Mouse (Mus musculus) erythroid progenitor cell, adult 5-6 weeks (primary cell): ENCODE data around the gene Itpr2. TPM values are rescaled to one million over a fixed set of nuclear protein-coding genes. Genes with fewer than 3 reads are reported as not detected.
A peak's percentile ranks its signal among the peaks of the same experiment; 100 is the strongest.

ENCODE experiments used
- ATAC-seq: replicated peaks from 2 replicates; pipeline ENCODE4 v1.8.0; 2016; ENCODE audit warnings: moderate number of reproducible peaks, mild to moderate bottlenecking, moderate TSS enrichment, inconsistent platforms; ENCODE audit not compliant: poor library complexity, low FRiP score, severe bottlenecking
- total RNA-seq, 2 experiments: library from RNA; stranded (forward) in 1 of 2; stranded (reverse) in 1 of 2; fragments of 150-400 nt in 1 of 2; fragments of 186-747, 209-891 nt in 1 of 2; gene quantifications; 2 replicates each; pipeline versions ENCODE4 v1.2.3 to v1.2.4; 2015 to 2017; ENCODE audit warnings: low replicate concordance in 2 of 2

Gene Itpr2
- total RNA-seq, 2 experiments from 2014 or later, result 5.1 to 7.1 TPM

- ATAC-seq, result no peak
These were observed 217.0 kb downstream of the Itpr2 start for GRCm38 (mm10) chr6:146284921-146285565.

GRCm38 (mm10) chr6:146283981-146284380 is 218.0 kb downstream of the Itpr2 start:
- ATAC-seq, result no peak

- ATAC-seq, result no peak
These were observed 219.9 kb downstream of the Itpr2 start for GRCm38 (mm10) chr6:146282061-146282659.

GRCm38 (mm10) chr6:146281176-146281899 is 220.7 kb downstream of the Itpr2 start:
- ATAC-seq, result peak; percentile 71; the same call in 1 of the 2 replicates

- no peak for ATAC-seq
These were observed 228.8 kb downstream of the Itpr2 start for GRCm38 (mm10) chr6:146273256-146273655.

GRCm38 (mm10) chr6:146272253-146273036 is 229.6 kb downstream of the Itpr2 start:
- ATAC-seq, result peak; percentile 74

GRCm38 (mm10) chr6:146270776-146271533 is 231.1 kb downstream of the Itpr2 start:
- ATAC-seq, result peak; percentile 94

GRCm38 (mm10) chr6:146270162-146270561 is 231.9 kb downstream of the Itpr2 start:
- ATAC-seq, result no peak

- no peak for ATAC-seq
These were observed 232.7 kb downstream of the Itpr2 start for GRCm38 (mm10) chr6:146269291-146269690.

GRCm38 (mm10) chr6:146260674-146261376 is 241.2 kb downstream of the Itpr2 start:
- no peak for ATAC-seq

- ATAC-seq, result no peak
These were observed 243.3 kb downstream of the Itpr2 start for GRCm38 (mm10) chr6:146258751-146259150.

GRCm38 (mm10) chr6:146258261-146258660 is 243.8 kb downstream of the Itpr2 start:
- no peak for ATAC-seq

GRCm38 (mm10) chr6:146256947-146257670 is 244.9 kb downstream of the Itpr2 start:
- ATAC-seq, result peak; percentile 78

- ATAC-seq, result peak; percentile 93
These were observed 245.6 kb downstream of the Itpr2 start for GRCm38 (mm10) chr6:146256401-146256800.

GRCm38 (mm10) chr6:146255656-146256055 is 246.4 kb downstream of the Itpr2 start:
- no peak for ATAC-seq

GRCm38 (mm10) chr6:146254931-146255330 is 247.1 kb downstream of the Itpr2 start:
- ATAC-seq, result no peak

GRCm38 (mm10) chr6:146254216-146254820 is 247.7 kb downstream of the Itpr2 start:
- no peak for ATAC-seq

GRCm38 (mm10) chr6:146249096-146249495 is 252.9 kb downstream of the Itpr2 start:
- no peak for ATAC-seq
